Mouse (Mus musculus): ENCODE results near the gene Chmp1a.
A peak's percentile ranks its signal among the peaks of the same experiment; 100 is the strongest.
"Not testable (repeated sequence)": the region's sequence is repeated elsewhere in the genome, so short reads cannot be mapped to it uniquely, and the experiment has no call there.

Gene Chmp1a

DNA sequence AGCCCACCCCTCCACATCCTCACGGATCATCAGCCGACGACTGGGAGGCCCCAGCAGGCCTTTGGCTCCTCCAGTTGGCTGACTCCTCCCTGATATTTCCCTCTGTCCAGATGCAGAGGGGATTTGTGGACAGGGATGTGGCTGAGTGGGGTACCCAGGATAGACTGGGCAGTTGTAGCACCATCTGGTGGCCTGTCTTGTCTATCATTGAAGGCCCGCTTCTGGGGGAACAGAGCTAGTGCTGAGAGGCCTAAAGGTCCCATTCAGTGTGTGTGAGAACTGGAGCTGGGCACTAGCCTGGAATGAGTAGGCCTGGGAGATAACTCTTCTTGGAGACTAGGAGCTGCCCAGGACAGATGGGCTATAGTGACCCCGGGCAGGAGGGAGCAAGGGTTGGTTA lies 19.2 kb upstream of the Chmp1a start:
- no peak for DNase-seq

DNA sequence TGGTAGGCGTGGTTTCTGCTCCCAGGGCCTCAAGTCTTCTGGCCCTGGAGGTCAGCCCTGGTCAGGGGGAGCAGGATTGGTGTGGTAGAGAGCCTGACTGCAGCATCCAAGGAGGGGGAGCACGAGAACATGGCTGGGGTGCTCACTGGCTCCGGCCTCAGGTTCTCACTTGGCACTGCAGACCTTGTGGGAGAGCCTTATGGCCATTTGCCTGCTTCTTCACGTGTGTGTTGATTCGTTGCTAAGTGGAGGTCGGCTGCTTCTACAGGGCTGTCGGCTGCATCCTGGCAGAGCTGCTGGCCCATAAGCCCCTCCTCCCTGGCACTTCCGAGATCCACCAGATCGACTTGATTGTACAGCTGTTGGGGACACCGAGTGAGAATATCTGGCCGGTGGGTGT lies 17.8 kb upstream of the Chmp1a start:
- not testable (repeated sequence) for DNase-seq

DNA sequence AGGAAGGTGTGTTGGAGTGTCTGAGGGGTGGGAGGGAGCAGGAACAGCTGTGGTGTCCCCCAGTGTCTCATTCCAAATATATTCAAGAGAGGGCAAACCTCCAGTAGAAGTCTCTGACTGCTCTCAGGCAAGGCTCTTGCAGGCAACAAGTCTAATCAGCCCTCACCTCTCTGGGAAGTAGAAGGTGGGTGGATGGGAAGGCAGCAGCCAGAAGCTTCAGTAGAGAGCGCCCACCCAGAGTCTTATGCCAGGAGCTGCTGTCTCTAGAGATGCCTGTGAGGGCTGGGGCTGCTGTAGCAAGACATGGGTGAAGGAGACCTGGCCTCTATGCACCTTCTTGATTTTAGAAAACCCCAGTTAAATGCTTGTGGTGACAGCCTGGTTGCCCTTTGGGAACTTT lies 15.9 kb upstream of the Chmp1a start:
- no peak for DNase-seq

DNA sequence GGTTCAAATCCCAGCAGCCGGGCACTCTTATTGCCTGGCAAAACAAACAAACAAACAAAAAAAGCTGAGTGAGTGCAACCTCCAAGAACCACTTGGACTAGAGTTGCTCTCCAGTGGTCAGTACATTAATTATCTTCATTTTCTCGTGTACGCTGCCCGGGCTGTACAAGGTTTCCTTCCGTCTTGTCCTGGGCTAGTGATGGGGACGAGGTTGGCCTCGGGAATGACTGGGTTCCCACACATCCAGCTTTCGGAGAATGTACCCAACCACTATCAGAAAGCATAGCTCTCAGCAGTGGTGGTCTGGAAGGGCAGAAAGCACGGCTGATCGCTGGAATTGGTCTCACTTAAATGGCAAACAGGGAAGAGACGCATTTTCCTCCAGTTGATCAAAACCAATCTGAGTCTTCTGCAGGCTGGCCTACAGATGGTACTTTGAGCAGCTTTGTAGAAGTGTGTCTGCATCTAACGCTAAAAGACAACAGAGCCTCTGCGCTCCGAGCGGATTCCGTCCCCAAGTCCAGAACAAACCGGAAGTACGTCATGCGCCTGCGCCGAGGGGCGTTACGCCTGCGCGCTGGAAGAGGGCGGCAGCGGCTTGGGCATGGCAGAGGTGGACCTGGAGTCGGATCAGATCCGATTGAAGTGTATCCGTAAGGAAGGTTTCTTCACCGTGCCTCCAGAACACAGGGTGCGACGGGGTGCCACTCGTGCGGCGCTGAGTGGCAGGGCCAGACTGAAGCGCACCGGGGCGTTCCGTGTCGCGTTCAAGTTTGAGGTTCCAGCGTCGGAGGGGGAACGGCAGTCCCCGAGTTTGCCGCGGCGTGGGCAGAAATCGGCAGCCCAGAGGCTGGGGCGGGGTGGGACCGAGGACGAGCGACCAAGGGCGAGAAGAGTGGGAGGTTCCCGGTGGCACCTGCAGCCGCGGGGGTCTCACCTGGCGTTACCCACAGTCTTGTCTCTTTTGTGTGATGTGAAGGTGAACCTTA lies 12.0 kb upstream of the Chmp1a start, which contains the start of gene Cdk10:
TSS of gene Cdk10 (plus strand) at position 565 of the 989 bp plus-strand sequence.
- peak; percentile 92 for DNase-seq

DNA sequence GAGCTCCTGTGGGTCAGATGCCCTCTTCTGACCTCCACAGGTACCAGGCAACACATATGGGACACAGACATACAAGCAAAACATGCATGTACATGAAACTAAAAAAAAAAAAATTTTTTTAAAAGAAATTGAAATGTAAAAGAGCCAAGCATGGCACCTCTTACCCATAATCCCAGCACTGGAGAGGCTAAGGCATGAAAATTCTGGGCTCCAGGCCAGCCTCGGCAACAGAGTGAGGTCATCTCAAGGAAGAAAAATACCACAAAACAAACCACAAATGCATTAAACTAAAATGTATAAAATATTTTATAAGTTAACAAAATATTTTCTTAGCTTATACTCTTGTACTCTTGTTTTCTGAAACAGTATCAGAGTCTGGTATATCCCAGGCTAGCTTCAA lies 8.4 kb upstream of the Chmp1a start:
- no peak for DNase-seq

DNA sequence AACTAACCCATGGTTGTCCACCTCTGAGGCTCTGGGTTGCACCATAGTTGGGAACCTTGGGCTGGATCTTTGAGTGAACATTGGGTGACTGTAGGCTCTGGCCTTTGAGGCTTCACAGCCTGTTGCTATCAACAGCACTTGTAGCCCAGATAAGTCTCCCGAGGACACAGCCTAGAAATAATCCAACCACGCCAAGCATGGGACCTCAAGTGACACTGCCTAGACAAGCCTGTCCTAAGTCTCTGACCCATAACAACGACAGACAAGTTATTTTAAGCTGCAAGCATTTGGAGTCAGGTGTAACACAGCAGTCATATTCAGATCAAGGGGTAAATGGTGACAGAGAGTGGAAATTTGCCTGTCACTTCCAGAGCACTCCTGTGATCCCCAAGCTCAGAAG lies 2.9 kb upstream of the Chmp1a start:
- DNase-seq = no peak

DNA sequence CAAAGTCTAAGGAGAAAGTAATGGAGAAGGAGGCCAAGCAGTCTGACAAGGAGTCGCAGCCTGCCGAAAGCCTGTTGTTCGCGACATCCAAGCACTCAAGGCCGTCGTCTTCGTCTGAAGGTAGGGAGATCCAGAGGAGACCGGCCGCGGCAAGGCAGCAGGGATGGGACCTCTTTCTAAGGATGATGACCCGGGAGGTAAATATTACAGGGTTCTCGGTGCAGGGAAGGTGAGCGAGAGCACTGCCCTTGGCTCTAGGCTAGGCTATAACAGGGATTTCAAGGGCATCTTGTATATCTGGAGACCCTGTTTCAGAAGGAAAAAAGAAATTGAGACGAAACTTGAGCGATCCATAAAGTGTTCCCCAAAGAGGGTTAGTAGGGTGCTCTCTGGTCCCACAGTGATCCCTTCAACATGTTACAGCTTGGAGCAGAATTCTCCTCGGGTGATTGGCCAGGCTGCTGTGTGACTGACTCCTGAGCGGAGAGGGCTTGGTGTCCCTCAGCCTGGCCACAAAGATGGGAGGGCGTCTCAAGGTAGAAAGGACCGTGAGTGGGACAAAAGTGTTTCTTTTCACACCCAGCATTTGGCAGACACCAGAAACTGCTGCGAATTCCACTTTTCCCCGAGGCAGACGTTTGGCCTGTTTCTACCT lies 682 bp upstream of the Chmp1a start:
- no peak for DNase-seq

DNA sequence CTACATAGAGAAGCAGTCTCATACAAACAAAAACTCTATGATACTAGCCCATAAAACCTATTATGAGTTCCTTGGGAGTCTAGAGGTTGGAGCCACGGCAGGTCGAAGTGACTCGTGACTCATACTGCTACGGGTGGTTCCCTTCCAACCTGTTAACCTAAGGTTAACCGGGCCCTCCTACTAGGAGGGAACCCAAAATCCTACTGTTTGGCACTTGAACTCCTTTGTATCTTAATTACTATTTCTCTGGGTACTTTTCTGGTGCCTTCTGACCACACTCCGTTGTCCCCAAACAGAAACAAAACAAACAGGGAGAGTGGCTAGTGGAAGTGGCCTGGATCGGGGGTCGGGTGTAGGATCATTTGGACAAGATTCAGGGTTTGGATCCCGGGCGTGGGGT lies 687 bp downstream of the Chmp1a start:
- no peak for DNase-seq

DNA sequence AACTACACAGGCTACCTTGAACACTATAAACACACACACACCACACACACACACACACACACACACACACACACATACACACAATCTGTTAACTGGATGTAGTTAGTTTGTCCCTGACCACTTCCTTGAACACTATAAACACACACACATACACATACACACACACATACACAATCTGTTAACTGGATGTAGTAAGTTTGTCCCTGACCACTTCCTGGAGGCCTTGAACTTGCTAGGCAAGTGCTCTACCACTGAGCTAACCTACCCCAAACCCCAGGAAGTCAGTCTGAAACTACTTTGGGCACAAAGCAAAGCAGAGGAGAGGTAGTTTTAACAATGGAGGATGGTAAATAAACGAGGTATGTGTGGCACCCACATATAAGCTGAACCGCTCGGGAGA lies 9.0 kb downstream of the Chmp1a start:
- no peak for DNase-seq

DNA sequence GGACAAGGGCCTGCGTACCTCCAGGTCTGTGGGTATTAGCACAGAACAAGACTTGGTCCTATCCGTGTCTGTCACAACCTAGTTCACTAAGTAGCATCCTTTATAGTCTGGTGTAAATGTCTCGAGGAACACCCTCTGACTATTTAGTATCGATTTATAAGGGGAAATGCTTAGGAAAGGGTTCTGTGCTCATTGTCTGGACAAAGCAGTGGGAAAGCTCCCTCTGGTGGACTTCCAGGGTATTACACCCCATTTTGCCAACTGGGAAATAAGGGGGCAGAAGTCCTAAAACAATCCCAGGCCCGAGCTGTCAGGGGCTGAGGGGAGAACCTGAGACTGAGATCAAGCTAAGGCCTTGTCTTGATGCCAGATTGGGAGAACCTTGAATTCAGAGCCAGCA lies 10.3 kb downstream of the Chmp1a start:
- peak; percentile 52 for DNase-seq

DNA sequence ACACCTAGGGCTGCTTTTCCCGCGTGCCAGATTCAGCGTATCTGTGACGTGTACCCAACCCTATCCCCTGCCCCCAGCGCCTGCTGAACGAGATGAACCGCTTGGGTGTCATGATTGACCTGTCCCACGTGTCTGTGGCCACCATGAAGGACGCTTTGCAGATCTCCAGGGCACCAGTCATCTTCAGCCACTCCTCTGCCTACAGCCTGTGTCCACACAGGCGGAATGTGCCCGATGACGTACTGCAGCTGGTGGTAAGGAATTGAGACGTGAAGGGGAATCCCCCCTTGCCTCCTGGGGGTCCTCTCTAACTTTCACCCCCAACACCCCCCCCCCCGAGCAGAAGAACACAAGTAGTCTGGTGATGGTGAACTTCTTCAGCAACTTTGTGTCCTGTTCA lies 12.7 kb downstream of the Chmp1a start:
- DNase-seq = no peak

DNA sequence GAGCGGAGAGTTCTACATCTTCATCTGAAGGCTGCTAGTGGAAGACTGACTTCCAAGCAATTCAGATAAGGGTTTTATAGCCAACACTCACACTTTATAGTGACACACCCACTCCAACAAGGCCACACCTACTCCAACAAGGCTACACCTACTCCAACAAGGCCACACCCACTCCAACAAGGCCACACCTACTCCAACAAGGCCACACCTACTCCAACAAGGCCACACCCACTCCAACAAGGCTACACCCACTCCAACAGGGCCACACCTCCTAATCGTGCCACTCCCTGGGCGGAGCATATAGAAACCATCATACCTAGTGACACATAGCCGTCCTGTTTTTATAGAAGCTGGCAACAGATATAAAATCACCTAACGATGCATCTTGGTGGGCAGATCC lies 15.5 kb downstream of the Chmp1a start:
- DNase-seq = not testable (repeated sequence)

DNA sequence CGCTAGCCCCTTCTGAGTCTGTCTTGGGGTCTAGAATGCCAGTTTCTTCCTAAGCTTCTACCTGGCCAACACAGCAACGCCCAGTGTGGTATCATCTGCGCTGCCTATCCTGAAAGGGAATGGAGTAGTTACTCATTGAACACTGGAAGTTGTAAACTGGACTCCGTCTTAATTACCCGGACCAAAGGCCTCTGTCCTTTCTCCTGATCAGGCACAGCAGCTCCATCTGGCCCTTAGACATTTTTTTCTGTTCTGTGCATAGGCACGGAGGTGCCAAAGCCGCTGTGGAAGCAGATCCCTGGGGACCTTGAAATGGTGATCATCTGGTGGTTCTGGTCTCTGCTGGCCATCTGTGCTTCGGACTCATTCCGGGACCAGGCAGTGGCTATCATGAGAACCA lies 18.8 kb downstream of the Chmp1a start:
- DNase-seq = no peak

DNA sequence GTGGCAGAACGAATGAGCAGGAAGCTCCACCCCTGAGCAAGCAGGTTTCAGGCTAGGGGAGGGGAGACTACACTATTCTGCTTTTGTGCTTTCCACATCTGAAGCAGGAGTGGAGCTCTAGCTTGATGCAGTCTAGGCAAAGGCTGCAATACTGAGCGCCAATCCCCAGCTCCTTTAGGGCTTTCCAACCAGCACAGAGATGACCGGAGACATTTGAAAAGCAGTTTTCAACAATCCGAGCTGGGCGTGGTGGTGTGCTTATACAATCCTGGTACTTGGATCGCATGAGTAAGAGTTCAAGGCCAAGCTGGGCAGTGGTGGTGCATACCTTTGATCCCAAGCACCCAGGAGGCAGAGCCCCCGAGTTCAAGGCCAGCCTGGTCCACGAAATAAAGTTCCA lies 20.7 kb downstream of the Chmp1a start:
- no peak for DNase-seq

DNA sequence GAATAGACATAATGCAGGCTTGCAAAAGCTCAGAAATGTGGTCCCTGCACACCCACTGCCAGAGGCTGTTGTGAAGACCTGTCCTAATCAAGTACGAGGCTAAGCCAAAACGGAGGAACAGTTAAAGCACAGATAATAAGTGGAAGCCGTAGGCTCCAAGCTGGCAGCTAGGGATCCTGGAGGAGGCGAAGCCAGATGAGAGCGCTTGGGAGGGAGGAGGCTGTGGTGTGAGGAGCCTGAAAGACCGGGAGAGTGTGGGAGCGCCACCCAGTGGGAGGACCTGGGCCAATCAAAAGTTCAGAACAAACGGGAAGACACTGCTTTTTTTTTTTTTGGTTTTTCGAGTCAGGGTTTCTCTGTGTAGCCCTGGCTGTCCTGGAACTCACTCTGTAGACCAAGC lies 21.9 kb downstream of the Chmp1a start:
- DNase-seq = peak; percentile 40

DNA sequence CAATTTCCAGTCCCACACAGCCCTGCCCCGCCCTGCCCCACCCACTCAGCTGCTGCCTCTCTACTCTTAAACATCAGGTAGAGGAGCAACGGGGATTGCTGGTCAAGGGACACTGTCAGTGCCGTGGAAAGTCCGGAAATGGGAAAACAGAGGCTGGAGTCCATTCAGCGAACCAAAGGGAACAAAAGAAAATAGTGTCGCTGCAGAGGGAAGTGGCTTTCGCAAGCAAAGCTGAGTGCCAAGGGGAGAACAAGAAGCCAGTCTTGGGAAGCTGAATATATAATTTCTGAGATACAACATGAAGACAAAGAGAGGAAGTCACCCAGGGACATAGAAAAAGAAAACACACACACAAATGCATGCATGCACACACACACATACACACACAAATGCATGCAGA lies 23.7 kb downstream of the Chmp1a start:
- DNase-seq = no peak

DNA sequence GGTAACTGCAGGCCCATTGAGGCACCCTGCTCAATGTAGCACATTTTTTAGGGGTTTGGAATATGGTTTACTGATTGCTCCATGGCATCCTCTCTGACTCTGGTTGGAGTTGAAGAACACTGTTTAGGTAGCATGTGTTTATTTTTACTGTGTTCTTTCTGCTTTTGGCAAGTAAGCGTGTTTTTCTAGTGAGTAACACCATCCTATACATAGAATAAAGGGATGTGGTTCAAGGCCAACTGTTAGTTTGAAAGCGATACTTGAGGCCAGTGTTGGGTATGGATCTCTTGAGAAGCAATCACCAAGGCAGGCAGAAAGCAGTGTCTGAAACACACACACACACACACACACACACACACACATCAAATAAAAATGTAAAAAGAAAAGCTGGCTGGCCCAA lies 24.6 kb downstream of the Chmp1a start:
- no peak for DNase-seq

DNA sequence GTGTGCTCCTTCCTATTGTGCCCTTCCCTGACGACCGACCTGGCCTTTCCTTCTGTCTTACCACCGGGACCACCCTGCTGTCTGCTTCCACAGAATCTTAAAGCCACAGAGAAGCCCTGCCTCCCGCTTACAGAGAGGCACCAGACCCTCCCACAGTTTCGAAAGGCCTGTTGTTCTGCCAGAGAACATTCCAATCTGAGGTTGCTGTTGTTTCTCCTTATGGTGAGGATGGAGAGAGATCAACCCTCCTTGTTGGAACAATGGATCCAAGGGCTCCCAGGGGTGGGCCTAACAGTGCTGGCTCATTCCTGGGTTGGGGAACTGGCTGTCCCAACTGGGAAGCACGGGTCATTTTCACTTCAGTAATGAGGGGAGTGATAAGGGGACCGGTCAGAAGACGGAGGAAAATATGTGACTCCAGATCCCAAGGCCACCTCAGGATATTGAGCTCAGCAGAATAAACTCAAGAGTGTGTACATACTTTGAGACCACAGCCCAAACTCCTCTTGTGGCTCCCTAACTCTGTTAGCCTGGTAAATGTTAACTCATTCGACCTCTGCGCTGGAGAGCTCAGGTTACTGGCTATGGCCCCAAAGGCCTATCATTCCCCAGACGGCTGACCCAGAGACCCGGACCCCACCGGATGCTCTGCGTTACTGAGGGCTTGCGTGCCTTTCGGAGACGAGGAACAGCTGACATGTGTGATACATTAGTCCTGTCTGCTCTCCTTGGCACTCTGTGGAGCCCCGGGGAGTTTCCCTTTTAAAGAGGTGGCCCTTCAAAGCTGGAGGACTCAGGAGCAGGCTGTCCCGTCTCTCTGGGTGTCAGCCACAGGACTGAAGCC lies 26.8 kb downstream of the Chmp1a start, which contains the start of gene Dpep1:
TSS of gene Dpep1 (plus strand) at position 677 of the 844 bp plus-strand sequence.
- no peak for DNase-seq

DNA sequence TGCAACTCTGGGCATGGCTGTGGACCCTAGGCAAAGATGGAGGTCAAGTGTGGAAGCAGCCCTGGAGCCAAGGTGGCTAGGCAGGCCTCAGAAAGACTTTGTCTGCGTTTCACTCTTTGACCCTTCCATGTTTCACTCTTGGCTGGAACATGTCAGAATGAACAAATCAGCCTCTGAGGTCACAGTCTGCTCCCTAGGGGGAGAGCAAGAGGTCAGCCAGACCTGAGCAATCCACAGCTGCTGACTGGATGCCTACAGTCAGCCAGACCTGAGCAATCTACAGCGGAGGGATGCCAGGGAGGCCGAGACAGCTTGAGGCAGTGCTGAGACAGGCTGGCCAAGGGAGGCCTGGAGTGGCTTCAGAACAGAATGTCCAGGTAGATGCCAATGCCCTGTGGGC lies 31.2 kb downstream of the Chmp1a start:
- no peak for DNase-seq

DNA sequence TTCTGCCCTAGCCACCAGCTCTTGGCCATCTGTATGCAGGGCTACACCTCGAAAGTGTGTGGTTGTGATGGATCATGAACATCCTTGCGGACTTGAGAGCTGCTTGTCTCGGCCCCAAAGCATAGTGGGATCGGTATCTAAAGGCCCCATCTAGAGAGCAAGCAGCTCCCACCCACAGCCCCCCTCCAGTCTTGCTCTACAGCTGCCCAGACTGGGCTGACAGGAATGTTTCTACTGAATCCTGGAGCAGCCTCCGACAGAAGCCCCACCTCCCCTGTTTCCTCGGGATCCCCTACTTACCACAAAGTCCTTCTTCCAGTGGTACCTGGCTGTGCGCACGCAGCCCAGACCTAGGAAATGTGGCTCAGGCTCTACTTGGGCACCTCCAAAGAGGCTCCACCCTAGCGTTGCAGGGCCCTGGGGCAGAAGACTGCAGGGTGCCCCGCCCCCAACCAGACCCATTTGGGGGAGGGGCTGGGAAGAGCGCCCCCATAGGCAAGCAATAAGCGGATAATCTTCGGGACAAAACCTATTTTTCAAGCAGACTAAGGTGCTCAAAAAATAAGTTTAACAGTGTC lies 54.6 kb downstream of the Chmp1a start, which contains the start of gene Sult5a1:
TSS of gene Sult5a1 (minus strand) at position 428 of the 578 bp plus-strand sequence.
- no peak for DNase-seq

DNA sequence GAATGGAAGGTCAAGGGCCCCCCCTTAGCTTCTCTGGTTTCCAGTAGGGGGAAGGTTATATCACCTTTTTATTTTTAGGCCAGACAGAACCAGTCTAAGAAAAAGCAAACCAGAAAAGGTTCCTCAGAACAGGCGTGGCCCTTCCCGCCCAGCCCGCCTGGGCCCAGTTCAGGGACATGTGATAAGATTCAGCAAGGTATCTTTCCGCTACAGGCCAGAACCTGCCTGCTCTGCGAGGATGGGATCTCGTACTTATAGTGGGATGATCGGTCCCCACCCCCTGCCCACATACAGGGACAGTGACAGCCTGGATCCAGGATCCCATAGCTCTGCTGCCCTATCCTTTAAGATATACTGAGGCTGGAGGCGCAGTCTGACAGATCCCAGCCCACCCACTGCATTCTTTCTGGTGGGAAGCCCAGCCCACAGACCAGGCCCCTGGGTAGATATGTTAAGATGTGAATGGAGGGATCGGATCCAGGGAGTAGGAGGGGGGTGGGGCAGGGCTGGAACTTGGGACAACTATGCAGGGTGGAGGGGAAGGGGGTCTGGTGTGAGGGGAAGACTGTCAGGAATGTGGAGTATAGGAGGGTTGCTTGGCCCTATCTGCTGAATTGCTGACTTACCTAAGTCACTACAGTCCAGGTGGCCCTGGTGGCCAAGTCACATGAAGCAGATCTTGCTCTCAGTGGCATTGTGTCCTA lies 56.3 kb downstream of the Chmp1a start:
- DNase-seq = no peak

DNA sequence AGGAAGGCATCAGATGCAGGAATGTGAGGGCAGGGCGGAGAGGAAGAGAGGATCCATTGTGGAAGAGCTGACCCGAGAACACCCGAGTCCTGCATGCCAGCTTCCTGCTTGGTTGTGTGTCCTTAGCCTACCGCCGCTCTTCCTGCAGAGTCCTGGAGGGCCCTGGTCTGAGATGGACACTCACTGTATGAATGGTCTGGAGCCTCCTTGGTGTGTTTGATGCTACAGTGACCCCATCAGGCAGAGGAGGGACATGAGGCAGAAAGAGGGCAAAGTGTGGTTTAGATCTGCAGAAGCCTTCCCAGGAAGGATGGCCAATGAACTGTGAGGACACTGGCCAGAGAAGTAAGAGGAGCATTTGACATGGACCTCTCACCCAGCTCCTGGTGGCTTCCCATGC lies 57.4 kb downstream of the Chmp1a start:
- DNase-seq = no peak

All from cerebellum, adult 9-11 months (tissue).